Mouse (Mus musculus) intestine, embryonic 15.5 days (tissue): ENCODE measurements at regions not wholly inside any gene's neighbourhood (a gene's known extent, or its start where the extent isn't known, plus 50 kb on each side); places are given as distances from the start of the nearest gene placed in this dataset.
"Not testable (repeated sequence)": the region's sequence is repeated elsewhere in the genome, so short reads cannot be mapped to it uniquely, and the experiment has no call there.

ENCODE experiments used
- ATAC-seq: fragments of 200-750 bp; cut with Nextera tagmentation; 2 replicates; pipeline ENCODE4 v1.8.0; 2017; ENCODE audit warnings: moderate TSS enrichment, moderate library complexity
- H3K27ac ChIP-seq: fragments of 300-500 bp; sonication (generic); 2 replicates; pipeline ENCODE4 v1.5.1; 2015; ENCODE audit warnings: mild to moderate bottlenecking, inconsistent platforms
- H3K27me3 ChIP-seq: fragments of 300-500 bp; sonication (generic); replicated peaks from 2 replicates; pipeline ENCODE4 v1.6.1; 2015; ENCODE audit warnings: inconsistent platforms
- H3K36me3 ChIP-seq: fragments of 300-500 bp; sonication (generic); 2 replicates; pipeline ENCODE4 v1.6.1; 2015; ENCODE audit warnings: inconsistent platforms
- H3K4me1 ChIP-seq: fragments of 300-500 bp; sonication (generic); replicated peaks from 2 replicates; pipeline ENCODE4 v1.6.1; 2015; ENCODE audit warnings: inconsistent platforms
- H3K4me2 ChIP-seq: fragments of 300-500 bp; sonication (generic); replicated peaks from 2 replicates; pipeline ENCODE4 v1.6.1; 2015; ENCODE audit warnings: mild to moderate bottlenecking, inconsistent platforms
- H3K4me3 ChIP-seq: fragments of 300-500 bp; sonication (generic); replicated peaks from 2 replicates; pipeline ENCODE4 v1.5.1; 2015; ENCODE audit warnings: inconsistent platforms
- H3K9ac ChIP-seq: fragments of 300-500 bp; sonication (generic); 2 replicates; pipeline ENCODE4 v1.6.1; 2015; ENCODE audit warnings: inconsistent platforms
- H3K9me3 ChIP-seq: fragments of 300-500 bp; sonication (generic); 2 replicates; pipeline ENCODE4 v1.6.1; 2016; ENCODE audit warnings: inconsistent platforms
- WGBS: fragments of 180-500 bp; shearing (Covaris S2); methylation state at CpG from one replicate; pipeline ENCODE4 v1.1.7; 2015; 5-methylcytosine and 5-hydroxymethylcytosine counted together

GRCm38 (mm10) chr7:125152281-125152680, 292.2 kb upstream of the Kdm8 start:
- H3K4me2 ChIP-seq = no peak overlapping the region
- H3K9ac ChIP-seq = no peak overlapping the region
- H3K27ac ChIP-seq = no peak overlapping the region
- no peaks in the 10 kb centered on the region for H3K4me1 ChIP-seq
- no peaks in the 10 kb centered on the region for H3K36me3 ChIP-seq
- no peak for ATAC-seq
- H3K4me3 ChIP-seq = no peak overlapping the region
- 81% methylated on average over 5 of the region's 5 CpGs for WGBS
- no peaks in the 10 kb centered on the region for H3K9me3 ChIP-seq
- H3K27me3 ChIP-seq = no peaks in the 10 kb centered on the region

- 41% methylated on average over 2 of the region's 2 CpGs for WGBS
- no peaks in the 10 kb centered on the region for H3K36me3 ChIP-seq
- no peak overlapping the region for H3K27ac ChIP-seq
- H3K9me3 ChIP-seq = no peaks in the 10 kb centered on the region
- no peak for ATAC-seq
- no peaks in the 10 kb centered on the region for H3K27me3 ChIP-seq
- no peaks in the 10 kb centered on the region for H3K4me1 ChIP-seq
- no peak overlapping the region for H3K4me3 ChIP-seq
- H3K4me2 ChIP-seq = no peak overlapping the region
- no peak overlapping the region for H3K9ac ChIP-seq
Measured at GRCm38 (mm10) chr7:125155291-125155690, 289.2 kb upstream of the Kdm8 start.

- WGBS = 89% methylated on average over 19 of the region's 19 CpGs
- ATAC-seq = no peak
- Histone ChIP-seq H3K4me1 (no peaks in the 10 kb centered on the region), H3K27ac (no peak overlapping the region), H3K4me2 (no peak overlapping the region), H3K4me3 (no peak overlapping the region), H3K36me3 (no peaks in the 10 kb centered on the region), H3K9me3 (no peaks in the 10 kb centered on the region), H3K9ac (no peak overlapping the region), H3K27me3 (no peaks in the 10 kb centered on the region)
Measured at GRCm38 (mm10) chr7:125166881-125167351, 277.6 kb upstream of the Kdm8 start.

- 88% methylated on average over 4 of the region's 4 CpGs for WGBS
- H3K9me3 ChIP-seq = no peaks in the 10 kb centered on the region
- no peak for ATAC-seq
- H3K4me1 ChIP-seq = no peaks in the 10 kb centered on the region
- no peak overlapping the region for H3K27ac ChIP-seq
- H3K36me3 ChIP-seq = no peaks in the 10 kb centered on the region
- no peak overlapping the region for H3K4me2 ChIP-seq
- H3K27me3 ChIP-seq = no peaks in the 10 kb centered on the region
- no peak overlapping the region for H3K4me3 ChIP-seq
- H3K9ac ChIP-seq = no peak overlapping the region
Measured at GRCm38 (mm10) chr7:125167666-125168065, 276.8 kb upstream of the Kdm8 start.

DNA sequence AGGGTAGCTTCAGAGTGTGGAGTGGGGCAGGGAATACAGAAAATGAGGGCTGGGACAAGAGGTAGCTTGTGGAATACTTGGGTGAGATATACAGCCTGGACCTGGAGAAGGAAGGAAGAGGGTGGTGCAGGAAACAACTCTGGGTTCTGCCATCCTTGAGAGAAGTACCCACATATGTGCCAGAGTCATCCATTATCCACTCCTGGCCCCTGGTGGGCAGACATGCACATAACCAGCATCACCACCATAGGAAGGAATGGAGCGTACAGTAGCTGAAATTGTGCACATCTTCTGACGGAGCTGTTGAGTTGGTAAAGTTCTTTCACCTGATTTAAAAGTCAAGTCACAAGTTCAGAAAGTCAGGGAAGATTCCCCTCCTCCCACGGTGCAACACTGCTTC, 262.9 kb upstream of the Kdm8 start:
- 78% methylated on average over 3 of the region's 3 CpGs for WGBS
- no peaks in the 10 kb centered on the region for H3K4me1 ChIP-seq
- no peak overlapping the region for H3K4me3 ChIP-seq
- H3K9ac ChIP-seq = no peak overlapping the region
- no peaks in the 10 kb centered on the region for H3K9me3 ChIP-seq
- H3K4me2 ChIP-seq = no peak overlapping the region
- H3K36me3 ChIP-seq = no peaks in the 10 kb centered on the region
- ATAC-seq = no peak
- no peak overlapping the region for H3K27ac ChIP-seq
- no peaks in the 10 kb centered on the region for H3K27me3 ChIP-seq

DNA sequence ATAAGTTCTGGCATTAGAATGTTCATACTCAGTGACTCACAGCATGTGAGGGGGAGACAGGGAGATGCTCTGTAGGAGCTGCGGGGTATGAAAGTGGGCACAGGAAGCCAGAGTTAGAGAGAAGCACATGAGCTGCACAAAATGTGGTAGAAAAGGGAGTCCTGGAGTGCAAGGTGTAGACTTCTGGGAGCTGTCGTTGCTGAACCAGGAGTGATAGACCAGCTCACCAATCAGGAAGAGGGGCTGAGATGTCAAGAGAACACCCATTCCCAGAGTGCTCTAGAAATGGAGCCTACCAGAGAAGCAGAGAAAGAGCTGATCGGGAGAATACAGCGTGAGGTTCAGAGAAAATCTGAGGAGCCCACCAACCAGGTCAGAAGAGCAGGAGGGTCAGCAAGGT, 262.2 kb upstream of the Kdm8 start:
- no peak overlapping the region for H3K9ac ChIP-seq
- ATAC-seq = no peak
- no peaks in the 10 kb centered on the region for H3K27me3 ChIP-seq
- H3K4me3 ChIP-seq = no peak overlapping the region
- H3K4me1 ChIP-seq = no peaks in the 10 kb centered on the region
- H3K36me3 ChIP-seq = no peaks in the 10 kb centered on the region
- no peak overlapping the region for H3K4me2 ChIP-seq
- no peaks in the 10 kb centered on the region for H3K9me3 ChIP-seq
- 79% methylated on average over 4 of the region's 4 CpGs for WGBS
- H3K27ac ChIP-seq = no peak overlapping the region

- 83% methylated on average over 4 of the region's 4 CpGs for WGBS
- H3K27ac ChIP-seq, H3K27me3 ChIP-seq, H3K9ac ChIP-seq, H3K4me3 ChIP-seq, H3K36me3 ChIP-seq, ATAC-seq, H3K9me3 ChIP-seq, H3K4me1 ChIP-seq, H3K4me2 ChIP-seq: not testable (repeated sequence)
Measured at GRCm38 (mm10) chr7:125183011-125183410, 261.5 kb upstream of the Kdm8 start.

- H3K9me3 ChIP-seq = no peaks in the 10 kb centered on the region
- no peaks in the 10 kb centered on the region for H3K36me3 ChIP-seq
- H3K27ac ChIP-seq = no peak overlapping the region
- no peaks in the 10 kb centered on the region for H3K27me3 ChIP-seq
- ATAC-seq = no peak
- H3K9ac ChIP-seq = no peak overlapping the region
- 65% methylated on average over 13 of the region's 13 CpGs for WGBS
- H3K4me1 ChIP-seq = no peaks in the 10 kb centered on the region
- no peak overlapping the region for H3K4me3 ChIP-seq
- H3K4me2 ChIP-seq = no peak overlapping the region
Measured at GRCm38 (mm10) chr7:125185037-125185679, 259.3 kb upstream of the Kdm8 start.

GRCm38 (mm10) chr7:125187011-125187740, 257.3 kb upstream of the Kdm8 start:
- Histone ChIP-seq H3K9me3 (no peaks in the 10 kb centered on the region), H3K4me1 (no peaks in the 10 kb centered on the region), H3K27me3 (no peaks in the 10 kb centered on the region), H3K4me3 (no peak overlapping the region), H3K27ac (no peak overlapping the region), H3K9ac (no peak overlapping the region), H3K4me2 (no peak overlapping the region), H3K36me3 (no peaks in the 10 kb centered on the region)
- ATAC-seq = no peak
- 94% methylated on average over 10 of the region's 10 CpGs for WGBS

DNA sequence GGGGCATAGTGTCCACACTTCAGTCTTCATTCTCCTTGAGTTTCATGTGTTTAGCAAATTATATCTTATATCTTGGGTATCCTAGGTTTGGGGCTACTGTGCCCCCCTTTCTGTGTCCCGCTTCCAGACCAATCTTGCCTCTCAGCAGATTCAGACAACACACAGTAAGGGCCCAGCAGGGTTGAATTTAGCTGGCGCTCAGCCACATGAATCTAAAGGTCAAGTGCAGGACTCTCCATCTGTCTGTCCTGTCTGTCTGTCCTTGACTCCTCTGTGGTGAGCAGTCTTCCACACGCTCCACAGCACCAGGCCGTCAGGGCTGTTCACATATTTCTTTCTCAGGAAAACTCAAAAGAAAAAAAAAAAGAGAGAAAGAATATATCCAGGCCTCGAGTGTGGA, 255.5 kb upstream of the Kdm8 start:
- WGBS = 72% methylated on average over 5 of the region's 5 CpGs
- Histone ChIP-seq H3K4me3 (no peak overlapping the region), H3K9ac (no peak overlapping the region), H3K9me3 (no peaks in the 10 kb centered on the region), H3K27ac (no peak overlapping the region), H3K4me2 (no peak overlapping the region), H3K36me3 (no peaks in the 10 kb centered on the region), H3K27me3 (no peaks in the 10 kb centered on the region), H3K4me1 (no peaks in the 10 kb centered on the region)
- ATAC-seq = no peak

DNA sequence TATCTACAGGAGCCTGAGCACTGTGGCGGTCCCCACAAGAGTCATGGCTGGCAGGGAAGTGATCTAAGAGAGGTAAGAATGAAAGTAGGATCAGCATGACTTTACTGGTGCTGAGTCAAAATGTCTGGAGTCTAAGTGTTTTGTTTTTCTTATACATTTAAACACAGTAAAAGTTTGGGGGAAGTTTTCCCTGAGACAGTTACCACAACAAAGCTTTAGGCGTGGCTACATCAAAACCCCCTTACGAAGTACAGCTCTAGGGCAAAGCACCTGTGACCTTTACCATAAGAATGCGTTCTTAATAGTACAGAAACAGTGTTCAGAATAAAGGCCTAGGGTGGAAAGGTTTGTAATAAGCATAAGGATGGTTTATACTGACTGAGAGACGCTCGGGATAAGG, 254.4 kb upstream of the Kdm8 start:
- WGBS = 78% methylated on average over 6 of the region's 6 CpGs
- H3K9ac ChIP-seq = no peak overlapping the region
- no peaks in the 10 kb centered on the region for H3K9me3 ChIP-seq
- no peak overlapping the region for H3K4me2 ChIP-seq
- H3K4me1 ChIP-seq = no peaks in the 10 kb centered on the region
- no peak overlapping the region for H3K27ac ChIP-seq
- no peaks in the 10 kb centered on the region for H3K27me3 ChIP-seq
- no peaks in the 10 kb centered on the region for H3K36me3 ChIP-seq
- no peak overlapping the region for H3K4me3 ChIP-seq
- ATAC-seq = no peak

DNA sequence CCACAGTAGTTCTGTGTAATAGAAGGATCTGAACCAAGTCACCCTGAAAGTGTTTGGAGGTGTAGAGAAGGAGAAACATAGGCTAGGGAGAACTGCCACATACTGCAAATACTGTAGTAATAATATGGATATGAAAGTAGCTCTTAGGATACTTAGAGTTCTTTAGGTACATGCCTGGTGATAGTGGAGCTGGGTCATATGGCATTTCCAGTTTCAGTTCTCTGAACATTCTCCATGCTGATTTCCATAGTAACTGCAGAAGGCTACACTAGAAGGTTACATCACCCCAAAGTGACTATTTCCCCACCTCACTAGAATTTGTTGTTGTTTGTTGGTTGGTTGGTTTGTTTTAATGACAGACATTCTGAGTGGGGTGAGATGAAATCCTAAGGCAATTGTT, 253.2 kb upstream of the Kdm8 start:
- H3K4me2 ChIP-seq = no peak overlapping the region
- H3K4me1 ChIP-seq = no peaks in the 10 kb centered on the region
- no peak overlapping the region for H3K27ac ChIP-seq
- ATAC-seq = no peak
- no peaks in the 10 kb centered on the region for H3K9me3 ChIP-seq
- no peak overlapping the region for H3K9ac ChIP-seq
- H3K27me3 ChIP-seq = no peaks in the 10 kb centered on the region
- H3K36me3 ChIP-seq = no peaks in the 10 kb centered on the region
- H3K4me3 ChIP-seq = no peak overlapping the region

DNA sequence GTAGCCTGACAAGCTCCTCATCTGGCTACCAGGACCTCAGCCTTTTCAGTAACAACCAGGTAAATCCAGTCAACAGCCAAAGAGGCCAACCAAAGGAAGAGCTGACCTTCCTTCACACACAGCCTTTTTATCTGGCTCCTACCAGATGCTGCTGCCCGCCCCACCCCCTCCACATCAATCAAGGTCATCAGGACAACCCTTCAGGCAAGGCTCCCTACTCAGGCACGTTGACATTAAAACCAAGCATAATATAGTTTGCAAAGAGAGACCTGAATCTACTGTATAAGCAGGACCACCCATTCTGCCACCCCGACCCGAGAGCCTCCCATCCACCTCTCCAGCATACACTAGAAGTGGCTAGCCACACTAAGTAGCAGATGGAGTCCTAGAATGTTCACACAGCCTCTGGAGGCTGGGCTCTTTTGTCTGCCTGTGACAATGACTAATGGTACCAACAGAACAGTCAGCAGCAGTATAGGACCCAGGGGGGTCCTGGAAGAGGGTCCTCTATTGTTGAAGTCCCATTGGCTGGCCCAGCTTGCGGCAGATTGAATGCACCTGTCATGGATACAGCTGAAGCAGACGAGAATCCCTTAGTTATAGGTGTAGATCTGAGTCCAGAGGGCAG, 233.0 kb upstream of the Kdm8 start:
- no peak for ATAC-seq
- no peak overlapping the region for H3K9ac ChIP-seq
- 65% methylated on average over 6 of the region's 6 CpGs for WGBS
- H3K9me3 ChIP-seq = no peaks in the 10 kb centered on the region
- H3K4me1 ChIP-seq = no peaks in the 10 kb centered on the region
- no peaks in the 10 kb centered on the region for H3K36me3 ChIP-seq
- H3K4me3 ChIP-seq = no peak overlapping the region
- H3K27me3 ChIP-seq = no peaks in the 10 kb centered on the region
- no peak overlapping the region for H3K27ac ChIP-seq
- H3K4me2 ChIP-seq = no peak overlapping the region
